Mouse (Mus musculus) MEL (cell line): ENCODE data around the gene Mlx. TPM values are rescaled to one million over a fixed set of nuclear protein-coding genes. Genes with fewer than 3 reads are reported as not detected.
A peak's percentile ranks its signal among the peaks of the same experiment; 100 is the strongest.

Experiments used
- DNase-seq: peaks from one replicate; pipeline ENCODE4 v3.0.0; 2011; ENCODE audit warnings: low read depth, low spot score
- H3K27ac ChIP-seq: 2 replicates; pipeline ENCODE4 v1.5.1; 2012; ENCODE audit warnings: low read depth, mild to moderate bottlenecking, control low read depth, low read length, moderate library complexity; ENCODE audit not compliant: control insufficient read depth
- H3K27me3 ChIP-seq, 2 experiments: fragments of 150-350 bp in 1 of 2; sonication (generic) in 1 of 2; 2 replicates each; pipeline ENCODE4 v1.6.1; 2012; ENCODE audit warnings: low read length in 2 of 2, mild to moderate bottlenecking in 2 of 2, improper control_type of control experiment in 1 of 2, moderate library complexity in 1 of 2; ENCODE audit not compliant: insufficient read depth in 2 of 2, control insufficient read depth in 1 of 2
- H3K36me3 ChIP-seq, 2 experiments: 2 replicates each; pipeline ENCODE4 v1.6.1; 2012 to 2014; ENCODE audit warnings: low read length in 2 of 2, improper control_type of control experiment in 1 of 2, inconsistent platforms in 1 of 2, mild to moderate bottlenecking in 1 of 2; ENCODE audit not compliant: insufficient read depth in 2 of 2, control insufficient read depth in 1 of 2
- H3K4me1 ChIP-seq, 2 experiments: fragments of 150-350 bp in 1 of 2; sonication (generic) in 1 of 2; 2 replicates each; pipeline ENCODE4 v1.6.1; 2012; ENCODE audit warnings: low read length in 2 of 2, improper control_type of control experiment in 1 of 2, mild to moderate bottlenecking in 1 of 2; ENCODE audit not compliant: insufficient read depth in 2 of 2, control insufficient read depth in 1 of 2
- H3K4me3 ChIP-seq, 2 experiments: fragments of 150-350 bp in 1 of 2; sonication (generic) in 1 of 2; 2 replicates each; pipeline ENCODE4 v1.5.1; 2012; ENCODE audit warnings: low read depth in 2 of 2, low read length in 2 of 2, mild to moderate bottlenecking in 2 of 2, moderate library complexity in 2 of 2, control low read depth in 1 of 2, improper control_type of control experiment in 1 of 2; ENCODE audit not compliant: control insufficient read depth in 1 of 2, insufficient read depth in 1 of 2
- H3K79me2 ChIP-seq: 2 replicates; pipeline ENCODE4 v1.6.1; 2012; ENCODE audit warnings: mild to moderate bottlenecking, low read length, moderate library complexity; ENCODE audit not compliant: control insufficient read depth, poor library complexity, insufficient read depth
- H3K9ac ChIP-seq: 2 replicates; pipeline ENCODE4 v1.6.1; 2012; ENCODE audit warnings: low read depth, mild to moderate bottlenecking, control low read depth, low read length, moderate library complexity; ENCODE audit not compliant: control insufficient read depth, poor library complexity, severe bottlenecking
- H3K9me3 ChIP-seq: fragments of 150-350 bp; sonication (generic); replicated peaks from 2 replicates; pipeline ENCODE4 v1.6.1; 2012; ENCODE audit warnings: mild to moderate bottlenecking, low read length, improper control_type of control experiment, moderate library complexity; ENCODE audit not compliant: insufficient read depth
- CTCF ChIP-seq, 3 experiments: IDR thresholded peaks in 2 of 3; conservative IDR thresholded peaks in 1 of 3; 2 replicates each; pipeline ENCODE4 v1.5.1; 2011 to 2012; ENCODE audit warnings: low read length in 3 of 3, low read depth in 2 of 3, mild to moderate bottlenecking in 2 of 3, improper control_type of control experiment in 1 of 3, inconsistent platforms in 1 of 3, mixed read lengths in 1 of 3, moderate library complexity in 1 of 3; ENCODE audit not compliant: control insufficient read depth in 1 of 3, insufficient read depth in 1 of 3, poor library complexity in 1 of 3, severe bottlenecking in 1 of 3
- E2F4 ChIP-seq: IDR thresholded peaks from 2 replicates; pipeline ENCODE4 v1.6.1; 2011; ENCODE audit warnings: low read depth, low read length, improper control_type of control experiment, borderline replicate concordance
- EP300 ChIP-seq, 2 experiments: IDR thresholded peaks; 2 replicates each; pipeline ENCODE4 v1.6.1; 2011; ENCODE audit warnings: improper control_type of control experiment in 2 of 2, low read length in 2 of 2, low read depth in 1 of 2, mild to moderate bottlenecking in 1 of 2
- ETS1 ChIP-seq: IDR thresholded peaks from 2 replicates; pipeline ENCODE4 v1.6.1; 2012; ENCODE audit warnings: low read depth, mild to moderate bottlenecking, inconsistent platforms, low read length, improper control_type of control experiment, moderate library complexity
- GABPA ChIP-seq: IDR thresholded peaks from 2 replicates; pipeline ENCODE4 v1.6.1; 2012; ENCODE audit warnings: low read depth, mild to moderate bottlenecking, inconsistent platforms, low read length, improper control_type of control experiment, moderate library complexity
- GATA1 ChIP-seq: IDR thresholded peaks from 2 replicates; pipeline ENCODE4 v1.6.1; 2011; ENCODE audit warnings: low read depth, low read length, improper control_type of control experiment
- HCFC1 ChIP-seq: IDR thresholded peaks from 2 replicates; pipeline ENCODE4 v1.6.1; 2012; ENCODE audit warnings: low read depth, mild to moderate bottlenecking, inconsistent platforms, low read length, improper control_type of control experiment, moderate library complexity
- KAT2A ChIP-seq: conservative IDR thresholded peaks from 2 replicates; pipeline ENCODE4 v1.6.1; 2012; ENCODE audit warnings: low read depth, low read length, improper control_type of control experiment, inconsistent platforms
- MAFK ChIP-seq: IDR thresholded peaks from 2 replicates; pipeline ENCODE4 v1.6.1; 2011; ENCODE audit warnings: low read depth, mild to moderate bottlenecking, low read length, improper control_type of control experiment, borderline replicate concordance
- MAX ChIP-seq: IDR thresholded peaks from 2 replicates; pipeline ENCODE4 v1.6.1; 2011; ENCODE audit warnings: low read length, improper control_type of control experiment
- MEF2A ChIP-seq: IDR thresholded peaks from 2 replicates; pipeline ENCODE4 v1.6.1; 2014; ENCODE audit warnings: low read depth, mild to moderate bottlenecking, inconsistent platforms, low read length, improper control_type of control experiment; ENCODE audit not compliant: poor library complexity, insufficient replicate concordance, severe bottlenecking; ENCODE audit errors: extremely low read depth
- MXI1 ChIP-seq: IDR thresholded peaks from 2 replicates; pipeline ENCODE4 v1.6.1; 2011; ENCODE audit warnings: mild to moderate bottlenecking, low read depth, low read length, improper control_type of control experiment
- MYB ChIP-seq: IDR thresholded peaks from 2 replicates; pipeline ENCODE4 v1.6.1; 2011; ENCODE audit warnings: mild to moderate bottlenecking, low read depth, low read length, improper control_type of control experiment
- NELFE ChIP-seq: IDR thresholded peaks from 2 replicates; pipeline ENCODE4 v1.6.1; 2011; ENCODE audit warnings: low read depth, low read length, improper control_type of control experiment
- POLR2A ChIP-seq, 2 experiments: IDR thresholded peaks; 2 replicates each; pipeline ENCODE4 v1.6.1; 2011 to 2012; ENCODE audit warnings: low read length in 2 of 2, mild to moderate bottlenecking in 2 of 2, control low read depth in 1 of 2, improper control_type of control experiment in 1 of 2, low read depth in 1 of 2, moderate library complexity in 1 of 2; ENCODE audit not compliant: control insufficient read depth in 1 of 2, insufficient read depth in 1 of 2, poor library complexity in 1 of 2
- POLR2AphosphoS2 ChIP-seq: IDR thresholded peaks from 2 replicates; pipeline ENCODE4 v1.6.1; 2011; ENCODE audit warnings: low read length, improper control_type of control experiment
- RAD21 ChIP-seq: IDR thresholded peaks from 2 replicates; pipeline ENCODE4 v1.6.1; 2011; ENCODE audit warnings: mild to moderate bottlenecking, low read depth, low read length, improper control_type of control experiment
- SMC3 ChIP-seq: IDR thresholded peaks from 2 replicates; pipeline ENCODE4 v1.6.1; 2011; ENCODE audit warnings: low read depth, low read length, improper control_type of control experiment
- TAL1 ChIP-seq: IDR thresholded peaks from 2 replicates; pipeline ENCODE4 v1.6.1; 2012; ENCODE audit warnings: mild to moderate bottlenecking, inconsistent platforms, low read length, moderate library complexity, mixed read lengths
- TBP ChIP-seq: IDR thresholded peaks from 2 replicates; pipeline ENCODE4 v1.8.0; 2011; ENCODE audit warnings: low read depth, low read length, improper control_type of control experiment
- TCF12 ChIP-seq: IDR thresholded peaks from 2 replicates; pipeline ENCODE4 v1.6.1; 2014; ENCODE audit warnings: low read depth, mild to moderate bottlenecking, inconsistent platforms, low read length, improper control_type of control experiment, moderate library complexity
- UBTF ChIP-seq: IDR thresholded peaks from 2 replicates; pipeline ENCODE4 v1.6.1; 2012; ENCODE audit warnings: low read depth, mild to moderate bottlenecking, inconsistent platforms, low read length, improper control_type of control experiment, moderate library complexity, borderline replicate concordance; ENCODE audit not compliant: insufficient read depth
- USF2 ChIP-seq, 2 experiments: IDR thresholded peaks; 2 replicates each; pipeline ENCODE4 v1.6.1; 2011 to 2012; ENCODE audit warnings: improper control_type of control experiment in 2 of 2, low read length in 2 of 2, borderline replicate concordance in 1 of 2, inconsistent platforms in 1 of 2, low read depth in 1 of 2, mild to moderate bottlenecking in 1 of 2; ENCODE audit not compliant: insufficient read depth in 1 of 2
- ZC3H11A ChIP-seq: IDR thresholded peaks from 2 replicates; pipeline ENCODE4 v1.6.1; 2012; ENCODE audit warnings: low read depth, mild to moderate bottlenecking, inconsistent platforms, low read length, improper control_type of control experiment
- ZKSCAN1 ChIP-seq: IDR thresholded peaks from 2 replicates; pipeline ENCODE4 v1.6.1; 2012; ENCODE audit warnings: low read depth, mild to moderate bottlenecking, inconsistent platforms, low read length, improper control_type of control experiment, moderate library complexity
- ZMIZ1 ChIP-seq: IDR thresholded peaks from 2 replicates; pipeline ENCODE4 v1.6.1; 2012; ENCODE audit warnings: low read depth, mild to moderate bottlenecking, inconsistent platforms, low read length, improper control_type of control experiment, moderate library complexity
- polyA plus RNA-seq, 2 experiments: library from polyadenylated mRNA; stranded (reverse) in 1 of 2; unstranded in 1 of 2; fragments of >175 nt in 1 of 2; fragments of >200 nt in 1 of 2; gene quantifications; 2 replicates each; pipeline versions ENCODE4 v1.2.1 to v1.2.4; 2012; ENCODE audit warnings: low replicate concordance in 2 of 2, low read depth in 1 of 2; ENCODE audit not compliant: insufficient read length in 2 of 2, insufficient read depth in 1 of 2, missing spikeins in 1 of 2
- total RNA-seq: library from RNA; depleted of rRNA; stranded (reverse); fragments of 300-350 nt; gene quantifications from 2 replicates; pipeline ENCODE4 v1.2.3, GENCODE M21; 2012

The Mlx gene
- total and polyA plus RNA-seq, 3 experiments, result 57.5 to 75.9 TPM; not detected in 1

GRCm38 (mm10) chr11:101083083-101083697, 3.9 kb upstream of the Mlx start:
- Histone ChIP-seq H3K4me3 (peak overlapping the region; percentile 77 to 82), H3K27ac (peak overlapping the region; percentile 87), H3K9me3 (no peaks in the 10 kb centered on the region), H3K79me2 (peaks cover 22% of the 10 kb centered on the region), H3K27me3 (no peaks in the 10 kb centered on the region), H3K4me1 (peaks cover 6 to 24% of the 10 kb centered on the region in 2 experiments), H3K36me3 (peaks cover 0 to 18% of the 10 kb centered on the region in 2 experiments; a peak in 2 of 4 replicates), H3K9ac (peak overlapping the region; percentile 90)
- no peak for DNase-seq
- TF ChIP-seq RAD21 (no peak), MAFK (no peak), ZMIZ1 (no peak), MXI1 (no peak), KAT2A (no peak), TAL1 (no peak), GABPA (no peak), E2F4 (no peak), ZC3H11A (no peak), MYB (no peak)
- TF ChIP-seq, all 39 proteins: peak for 0

GRCm38 (mm10) chr11:101084246-101084645, 2.8 kb upstream of the Mlx start:
- DNase-seq, result no peak
- Histone ChIP-seq H3K9ac (no peak overlapping the region), H3K79me2 (peaks cover 23% of the 10 kb centered on the region), H3K9me3 (no peaks in the 10 kb centered on the region), H3K27me3 (no peaks in the 10 kb centered on the region), H3K4me3 (no peak overlapping the region)
- TF ChIP-seq UBTF (no peak), ZKSCAN1 (no peak), ETS1 (no peak), RAD21 (no peak), POLR2AphosphoS2 (no peak), TCF12 (no peak), TBP (no peak), GATA1 (no peak), USF2 (IDR thresholded peaks at IDR 0.05; ENCODE audit: borderline replicate concordance in 1 of 2, insufficient read depth in 1 of 2, low read depth in 1 of 2, low read length in 2 of 2) (no peak), HCFC1 (no peak), NELFE (no peak), SMC3 (no peak), MEF2A (no peak), KAT2A (no peak), E2F4 (no peak), EP300 (IDR thresholded peaks at IDR 0.05; ENCODE audit: low read depth in 1 of 2, low read length in 2 of 2) (no peak), CTCF (IDR thresholded peaks at IDR 0.05 in 2 of 3, conservative IDR thresholded peaks at IDR 0.05 in 1 of 3; ENCODE audit: control insufficient read depth in 1 of 3, insufficient read depth in 1 of 3, low read depth in 2 of 3, low read length in 3 of 3, poor library complexity in 1 of 3, severe bottlenecking in 1 of 3) (no peak), MAX (no peak), MYB (no peak), POLR2A (IDR thresholded peaks at IDR 0.05; ENCODE audit: control insufficient read depth in 1 of 2, insufficient read depth in 1 of 2, low read depth in 1 of 2, low read length in 2 of 2, poor library complexity in 1 of 2) (no peak)
- TF ChIP-seq, all 39 proteins: peak for 0
- Histone ChIP-seq H3K4me1 (peaks cover 6 to 24% of the 10 kb centered on the region in 2 experiments), H3K27ac (no peak overlapping the region), H3K36me3 (peaks cover under 1 to 19% of the 10 kb centered on the region in 2 experiments; a peak in 2 of 4 replicates)
